Mouse (Mus musculus): Measurements from ENCODE around the gene Slc43a3. TPM values are rescaled to one million over a fixed set of nuclear protein-coding genes. Genes with fewer than 3 reads are reported as not detected.
A peak's percentile ranks its signal among the peaks of the same experiment; 100 is the strongest.

Slc43a3 gene
- polyA plus RNA-seq, 1 experiment from 2014 or later, result not detected

- DNase-seq (ENCODE audit: low read depth, low spot score), result no peak
- no peak for ATAC-seq
- H3K27me3 ChIP-seq, result no peaks in the 10 kb centered on the region
- ChIA-PET CTCF (interaction anchor here (0.7 to 1.8 kb wide), 3 partner anchors 9 to 52 kb away, joined by 3 to 6 read pairs (median 3); no protein-coding TSS in a partner anchor), POLR2A (interaction anchor here (0.6 kb wide), 1 partner anchor 1618 kb away, joined by 3 read pairs; no protein-coding TSS in a partner anchor)
- TF ChIP-seq CTCF (IDR thresholded peaks at IDR 0.05), result no peak
- in situ Hi-C loops (cut with MboI; ENCODE audit: low pct_unique_long_range_greater_than_20kb), result no loop called here
Observed at GRCm38 (mm10) chr2:84955435-84955834, 19.1 kb downstream of the Slc43a3 start.

GRCm38 (mm10) chr2:84956274-84956673, 19.9 kb downstream of the Slc43a3 start:
- DNase-seq (ENCODE audit: low read depth, low spot score) (no peak), ATAC-seq (no peak)
- CTCF ChIA-PET, result interaction anchor here (0.7 to 1.8 kb wide), 7 partner anchors 10 to 51 kb away, joined by 3 to 6 read pairs (median 3); no protein-coding TSS in a partner anchor
- POLR2A ChIA-PET, result no interaction called here
- in situ Hi-C loops (cut with MboI; ENCODE audit: low pct_unique_long_range_greater_than_20kb), result no loop called here
- TF ChIP-seq CTCF (IDR thresholded peaks at IDR 0.05), result peak; percentile 89
- H3K27me3 ChIP-seq, result no peaks in the 10 kb centered on the region

GRCm38 (mm10) chr2:84958588-84959264, 22.3 kb downstream of the Slc43a3 start:
- no peaks in the 10 kb centered on the region for H3K27me3 ChIP-seq
- TF ChIP-seq CTCF (IDR thresholded peaks at IDR 0.05), result no peak
- POLR2A ChIA-PET, result no interaction called here
- no peak for DNase-seq (ENCODE audit: low read depth, low spot score)
- no peak for ATAC-seq
- CTCF ChIA-PET, result no interaction called here
- in situ Hi-C loops (cut with MboI; ENCODE audit: low pct_unique_long_range_greater_than_20kb), result no loop called here

- DNase-seq (ENCODE audit: low read depth, low spot score), result no peak
- no peak for ATAC-seq
- ChIA-PET POLR2A (interaction anchor here (0.7 kb wide), 1 partner anchor 51 kb away, joined by 3 read pairs; no protein-coding TSS in a partner anchor), CTCF (no interaction called here)
- in situ Hi-C loops (cut with MboI; ENCODE audit: low pct_unique_long_range_greater_than_20kb), result no loop called here
- TF ChIP-seq CTCF (IDR thresholded peaks at IDR 0.05), result no peak
- H3K27me3 ChIP-seq, result no peaks in the 10 kb centered on the region
Observed at GRCm38 (mm10) chr2:84961300-84961699, 24.9 kb downstream of the Slc43a3 start.

- CTCF ChIA-PET, result no interaction called here
- ATAC-seq (no peak), DNase-seq (ENCODE audit: low read depth, low spot score) (no peak)
- POLR2A ChIA-PET, result no interaction called here
- peak; percentile 1 for TF ChIP-seq CTCF (IDR thresholded peaks at IDR 0.05)
- in situ Hi-C loops (cut with MboI; ENCODE audit: low pct_unique_long_range_greater_than_20kb), result no loop called here
- no peaks in the 10 kb centered on the region for H3K27me3 ChIP-seq
Observed at GRCm38 (mm10) chr2:84961901-84962300, 25.5 kb downstream of the Slc43a3 start.

GRCm38 (mm10) chr2:84962906-84963507, 26.6 kb downstream of the Slc43a3 start:
- POLR2A ChIA-PET, result no interaction called here
- CTCF ChIA-PET, result no interaction called here
- H3K27me3 ChIP-seq, result no peaks in the 10 kb centered on the region
- DNase-seq (ENCODE audit: low read depth, low spot score), result no peak
- in situ Hi-C loops (cut with MboI; ENCODE audit: low pct_unique_long_range_greater_than_20kb), result no loop called here
- no peak for TF ChIP-seq CTCF (IDR thresholded peaks at IDR 0.05)
- ATAC-seq, result no peak

- ChIA-PET CTCF (no interaction called here), POLR2A (no interaction called here)
- no peak for TF ChIP-seq CTCF (IDR thresholded peaks at IDR 0.05)
- ATAC-seq, result no peak
- in situ Hi-C loops (cut with MboI; ENCODE audit: low pct_unique_long_range_greater_than_20kb), result no loop called here
- peaks cover 1% of the 10 kb centered on the region for H3K27me3 ChIP-seq
- no peak for DNase-seq (ENCODE audit: low read depth, low spot score)
Observed at GRCm38 (mm10) chr2:84964111-84964801, 27.9 kb downstream of the Slc43a3 start.

GRCm38 (mm10) chr2:84967318-84967991, 31.1 kb downstream of the Slc43a3 start:
- peaks cover 17% of the 10 kb centered on the region for H3K27me3 ChIP-seq
- ChIA-PET POLR2A (no interaction called here), CTCF (interaction anchor here (1.5 kb wide), 1 partner anchor 11 kb away, joined by 4 read pairs; no protein-coding TSS in a partner anchor)
- in situ Hi-C loops (cut with MboI; ENCODE audit: low pct_unique_long_range_greater_than_20kb), result no loop called here
- DNase-seq (ENCODE audit: low read depth, low spot score) (no peak), ATAC-seq (no peak)
- no peak for TF ChIP-seq CTCF (IDR thresholded peaks at IDR 0.05)

GRCm38 (mm10) chr2:84975580-84975979, 39.2 kb downstream of the Slc43a3 start:
- H3K27me3 ChIP-seq, result peaks cover 25% of the 10 kb centered on the region
- ChIA-PET POLR2A (no interaction called here), CTCF (no interaction called here)
- DNase-seq (ENCODE audit: low read depth, low spot score) (no peak), ATAC-seq (no peak)
- in situ Hi-C loops (cut with MboI; ENCODE audit: low pct_unique_long_range_greater_than_20kb), result no loop called here
- TF ChIP-seq CTCF (IDR thresholded peaks at IDR 0.05), result no peak

- ChIA-PET CTCF (no interaction called here), POLR2A (no interaction called here)
- ATAC-seq (no peak), DNase-seq (ENCODE audit: low read depth, low spot score) (no peak)
- TF ChIP-seq CTCF (IDR thresholded peaks at IDR 0.05), result no peak
- peaks cover 11% of the 10 kb centered on the region for H3K27me3 ChIP-seq
- in situ Hi-C loops (cut with MboI; ENCODE audit: low pct_unique_long_range_greater_than_20kb), result no loop called here
Observed at GRCm38 (mm10) chr2:84980188-84980587, 43.8 kb downstream of the Slc43a3 start, which contains the start of gene Prg2. Prg2 (plus strand) TSS chr2:84980461.
